Mouse (Mus musculus): ENCODE data around the gene Hic1.

DNA sequence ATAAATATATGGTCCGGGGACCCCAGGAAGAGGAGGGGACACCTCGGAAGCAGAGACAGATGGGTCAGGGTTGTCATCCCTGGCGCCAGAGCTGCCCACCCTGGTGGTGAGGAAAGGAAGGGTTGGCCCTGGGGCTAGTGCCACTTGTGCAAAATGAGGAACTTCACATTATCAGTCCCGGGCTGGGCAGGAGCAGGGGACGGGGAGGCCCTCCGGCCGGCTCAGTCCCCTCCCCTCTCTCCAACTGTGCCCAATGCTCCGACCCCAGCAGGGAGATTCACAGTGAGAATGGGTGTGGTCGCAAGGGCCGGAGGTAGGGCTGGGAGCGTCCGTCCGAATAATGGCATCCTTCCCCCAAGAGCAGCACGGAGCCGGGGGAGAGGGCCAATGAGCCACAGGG is 4.6 kb downstream of the Hic1 start:
- TF ChIP-seq CTCF (IDR thresholded peaks at IDR 0.05; ENCODE audit: low read depth) (0 out of 2 replicates have a peak, but pooled peaks have one; percentile 5), EP300 (IDR thresholded peaks at IDR 0.05; ENCODE audit: low read depth) (no peak)
